Mouse (Mus musculus) mouse trophoblast stem cell (cell line): ENCODE results near the gene B130006D01Rik.

Experiments
- in situ Hi-C, 2 experiments: fragments of 300-500 bp; cut with MseI, MboI; formaldehyde crosslinking; loops; 2 replicates in 1 of 2; 3 replicates in 1 of 2; pipeline ENCODE4 v1.15.1; 2025

B130006D01Rik gene

GRCm38 (mm10) chr11:95723287-95723686 lies at the start of gene B130006D01Rik:
B130006D01Rik (plus strand) TSS chr11:95723587.
- in situ Hi-C loops: no loop called here

GRCm38 (mm10) chr11:95675498-95675897 lies 47.9 kb upstream of the B130006D01Rik start:
- in situ Hi-C loops: no loop called here

- in situ Hi-C loops: no loop called here
Measured at GRCm38 (mm10) chr11:95676307-95676706, 47.1 kb upstream of the B130006D01Rik start.

- in situ Hi-C loops: no loop called here
Measured at GRCm38 (mm10) chr11:95677925-95678701, 45.3 kb upstream of the B130006D01Rik start.

- in situ Hi-C loops: no loop called here
Measured at GRCm38 (mm10) chr11:95681995-95682601, 41.3 kb upstream of the B130006D01Rik start.

GRCm38 (mm10) chr11:95682946-95683345 lies 40.4 kb upstream of the B130006D01Rik start:
- in situ Hi-C loops: no loop called here

- in situ Hi-C loops: loop anchor here (5.0 kb wide), 1 partner anchor 66 kb away; no protein-coding TSS in a partner anchor
Measured at GRCm38 (mm10) chr11:95686031-95686430, 37.4 kb upstream of the B130006D01Rik start.

GRCm38 (mm10) chr11:95687084-95687656 lies 36.2 kb upstream of the B130006D01Rik start:
- in situ Hi-C loops: loop anchor here (5.0 kb wide), 1 partner anchor 65 kb away; no protein-coding TSS in a partner anchor

GRCm38 (mm10) chr11:95688515-95688914 lies 34.9 kb upstream of the B130006D01Rik start:
- in situ Hi-C loops: loop anchor here (5.0 kb wide), 1 partner anchor 64 kb away; no protein-coding TSS in a partner anchor

GRCm38 (mm10) chr11:95688981-95689380 lies 34.4 kb upstream of the B130006D01Rik start:
- in situ Hi-C loops: loop anchor here (5.0 kb wide), 1 partner anchor 63 kb away; no protein-coding TSS in a partner anchor

- in situ Hi-C loops: loop anchor here (5.0 kb wide), 1 partner anchor 63 kb away; no protein-coding TSS in a partner anchor
Measured at GRCm38 (mm10) chr11:95689544-95689943, 33.8 kb upstream of the B130006D01Rik start.

- in situ Hi-C loops: no loop called here
Measured at GRCm38 (mm10) chr11:95698541-95698940, 24.8 kb upstream of the B130006D01Rik start.

- in situ Hi-C loops: no loop called here
Measured at GRCm38 (mm10) chr11:95700778-95701739, 22.3 kb upstream of the B130006D01Rik start.

GRCm38 (mm10) chr11:95704032-95704969 lies 19.1 kb upstream of the B130006D01Rik start:
- in situ Hi-C loops: no loop called here

- in situ Hi-C loops: no loop called here
Measured at GRCm38 (mm10) chr11:95704970-95705330, 18.4 kb upstream of the B130006D01Rik start.

- in situ Hi-C loops: no loop called here
Measured at GRCm38 (mm10) chr11:95709534-95710040, 13.8 kb upstream of the B130006D01Rik start.

GRCm38 (mm10) chr11:95710478-95710877 lies 12.9 kb upstream of the B130006D01Rik start:
- in situ Hi-C loops: no loop called here

GRCm38 (mm10) chr11:95712085-95712562 lies 11.3 kb upstream of the B130006D01Rik start:
- in situ Hi-C loops: no loop called here

- in situ Hi-C loops: no loop called here
Measured at GRCm38 (mm10) chr11:95712563-95713224, 10.7 kb upstream of the B130006D01Rik start, which contains the start of gene Zfp652. Zfp652 (plus strand) TSS chr11:95712673.
